15 mouse cellular contexts compared by ENCODE assay signal in the genomic region with DNA sequence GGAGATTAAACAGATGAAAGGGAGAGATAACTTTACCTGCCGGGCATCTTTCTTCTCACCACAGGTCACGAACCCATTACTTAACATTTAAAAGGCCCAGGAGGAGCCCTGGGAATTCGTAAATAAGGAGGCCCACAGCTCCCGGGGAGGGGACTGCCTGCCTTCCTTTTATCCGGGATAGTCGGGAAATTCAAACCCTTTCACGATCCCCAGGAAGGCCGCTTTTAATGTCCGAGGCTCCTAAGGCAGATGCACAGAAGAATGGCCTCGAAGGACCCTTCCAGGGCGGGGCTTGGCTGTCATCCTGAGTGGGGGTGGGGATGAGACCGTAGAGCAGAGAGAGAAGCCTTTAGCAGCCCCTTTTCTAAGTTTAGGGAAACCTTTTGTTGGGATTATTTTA. TPM values are rescaled to one million over a fixed set of nuclear protein-coding genes. Genes with fewer than 3 reads are reported as not detected.
DNase-seq lines count a peak whose midpoint lies in the region; ATAC-seq and TF ChIP-seq lines count a peak whose summit lies in the region.
"Had no signal": no experiment of that assay in that cellular context is flagged by ENCODE, and none has a peak within 500 bp of the region (broad histone marks: within the 10 kb centered on the region; RNA-seq: fewer than 3 reads in every experiment).

No protein-coding gene starts in this region.

- H3K36me3 ChIP-seq in forebrain, embryonic 10.5 days (replicated peaks) = no peaks in the 10 kb centered on the region
- H3K36me3 ChIP-seq in forebrain, embryonic 16.5 days (ENCODE audit: control insufficient read depth, insufficient read depth) = no peaks in the 10 kb centered on the region
- H3K36me3 ChIP-seq in kidney, embryonic 16.5 days (ENCODE audit: insufficient read depth, low read length) = no peaks in the 10 kb centered on the region
- H3K36me3 ChIP-seq in ES-Bruce4 (ENCODE audit: control insufficient read depth, insufficient read depth, low read length, poor library complexity, severe bottlenecking) = no peaks in the 10 kb centered on the region
- no peaks in the 10 kb centered on the region for H3K36me3 ChIP-seq in embryonic facial prominence, embryonic 13.5 days
- H3K36me3 ChIP-seq: heart, embryonic 15.5 days had no signal

- H3K4me1 ChIP-seq in forebrain, embryonic 10.5 days = peaks cover 89% of the 10 kb centered on the region
- peaks cover 42% of the 10 kb centered on the region for H3K4me1 ChIP-seq in forebrain, embryonic 16.5 days (replicated peaks; ENCODE audit: control insufficient read depth, insufficient read depth, low read length)
- peaks cover 62% of the 10 kb centered on the region for H3K4me1 ChIP-seq in kidney, embryonic 16.5 days (ENCODE audit: insufficient read depth, low read length)
- peaks cover 6% of the 10 kb centered on the region for H3K4me1 ChIP-seq in ES-Bruce4 (ENCODE audit: control insufficient read depth, insufficient read depth, low read length)
- H3K4me1 ChIP-seq in embryonic facial prominence, embryonic 13.5 days = peaks cover 83% of the 10 kb centered on the region
- H3K4me1 ChIP-seq: megakaryocyte, embryonic 14.5 days had no signal

- H3K9me3 ChIP-seq in forebrain, embryonic 10.5 days = no peaks in the 10 kb centered on the region
- no peaks in the 10 kb centered on the region for H3K9me3 ChIP-seq in forebrain, embryonic 16.5 days (ENCODE audit: control insufficient read depth, low read length)
- H3K9me3 ChIP-seq in kidney, embryonic 16.5 days (ENCODE audit: low read length) = no peaks in the 10 kb centered on the region
- H3K9me3 ChIP-seq in ES-Bruce4 (replicated peaks; ENCODE audit: control insufficient read depth, insufficient read depth, low read length, poor library complexity, severe bottlenecking) = peaks cover 10% of the 10 kb centered on the region
- no peaks in the 10 kb centered on the region for H3K9me3 ChIP-seq in embryonic facial prominence, embryonic 13.5 days
- H3K9me3 ChIP-seq: heart, embryonic 15.5 days had no signal

- peaks cover 39% of the 10 kb centered on the region for H3K27me3 ChIP-seq in forebrain, embryonic 10.5 days (ENCODE audit: poor library complexity, severe bottlenecking)
- no peaks in the 10 kb centered on the region for H3K27me3 ChIP-seq in forebrain, embryonic 16.5 days (replicated peaks; ENCODE audit: control insufficient read depth, insufficient read depth, low read length)
- H3K27me3 ChIP-seq in kidney, embryonic 16.5 days (ENCODE audit: insufficient read depth, low read length) = peaks cover 4% of the 10 kb centered on the region
- no peaks in the 10 kb centered on the region for H3K27me3 ChIP-seq in ES-Bruce4 (ENCODE audit: control insufficient read depth, insufficient read depth, low read length, poor library complexity, severe bottlenecking)
- H3K27me3 ChIP-seq in embryonic facial prominence, embryonic 13.5 days = no peaks in the 10 kb centered on the region; the same call in none of the 2 replicates
- H3K27me3 ChIP-seq: heart, embryonic 15.5 days had no signal

- peak; percentile 24 for DNase-seq in forebrain, embryonic 10.5 days (ENCODE audit: extremely low spot score, low spot score)
- DNase-seq in kidney, adult 11 months = no peak
- no peak for DNase-seq in layer of hippocampus, postnatal 36 days
- no peak for DNase-seq in gastrocnemius, adult 18-20 months (ENCODE audit: low spot score)
- DNase-seq: adrenal gland, postnatal 25 days; cerebellum, adult 18-20 months; kidney, adult 2 months; lung, adult 2 months; thymus, adult 18-20 months had no signal

- peak overlapping the region; percentile 24 for H3K4me3 ChIP-seq in forebrain, embryonic 10.5 days
- no peak overlapping the region for H3K4me3 ChIP-seq in forebrain, embryonic 16.5 days (replicated peaks; ENCODE audit: low read length)
- H3K4me3 ChIP-seq in kidney, embryonic 16.5 days (ENCODE audit: low read length) = no peak overlapping the region
- H3K4me3 ChIP-seq in ES-Bruce4 (ENCODE audit: low read depth, low read length) = no peak overlapping the region
- no peak overlapping the region for H3K4me3 ChIP-seq in embryonic facial prominence, embryonic 13.5 days
- H3K4me3 ChIP-seq: heart, embryonic 15.5 days; megakaryocyte, embryonic 14.5 days had no signal

- no peak overlapping the region for H3K9ac ChIP-seq in forebrain, embryonic 16.5 days (replicated peaks; ENCODE audit: low read depth, low read length)
- no peak overlapping the region for H3K9ac ChIP-seq in kidney, embryonic 16.5 days (replicated peaks; ENCODE audit: low read length)
- no peak overlapping the region for H3K9ac ChIP-seq in ES-Bruce4 (ENCODE audit: low read depth, poor library complexity, severe bottlenecking)
- 0 out of 2 replicates have a peak overlapping the region, but pooled peaks have one; percentile 44 for H3K9ac ChIP-seq in embryonic facial prominence, embryonic 13.5 days
- H3K9ac ChIP-seq: heart, embryonic 15.5 days had no signal

- ATAC-seq in forebrain, embryonic 16.5 days = no peak
- no peak for ATAC-seq in kidney, embryonic 16.5 days (ENCODE audit: low FRiP score, low TSS enrichment)
- ATAC-seq in embryonic facial prominence, embryonic 13.5 days (ENCODE audit: insufficient number of reproducible peaks, insufficient read depth, low FRiP score, low TSS enrichment, low read depth) = no peak

- TF ChIP-seq CTCF in ES-Bruce4 (IDR thresholded peaks at IDR 0.05; ENCODE audit: low read depth, low read length) = no peak

- peak overlapping the region; percentile 66 for H3K27ac ChIP-seq in forebrain, embryonic 10.5 days
- no peak overlapping the region for H3K27ac ChIP-seq in forebrain, embryonic 16.5 days (ENCODE audit: low read length)
- no peak overlapping the region for H3K27ac ChIP-seq in kidney, embryonic 16.5 days (ENCODE audit: low read length)
- no peak overlapping the region for H3K27ac ChIP-seq in ES-Bruce4 (ENCODE audit: insufficient read depth, low read length)
- no peak overlapping the region for H3K27ac ChIP-seq in embryonic facial prominence, embryonic 13.5 days
- H3K27ac ChIP-seq: heart, embryonic 15.5 days had no signal

- TF ChIP-seq POLR2A in ES-Bruce4 (IDR thresholded peaks at IDR 0.05; ENCODE audit: insufficient read depth, low read length) = no peak

- peak; percentile 86 for TF ChIP-seq EP300 in ES-Bruce4 (IDR thresholded peaks at IDR 0.05; ENCODE audit: insufficient read depth, low read depth, low read length)

- H3K4me2 ChIP-seq in forebrain, embryonic 16.5 days (ENCODE audit: low read length) = no peak overlapping the region
- 0 out of 2 replicates have a peak overlapping the region, but pooled peaks have one; percentile 16 for H3K4me2 ChIP-seq in kidney, embryonic 16.5 days (replicated peaks; ENCODE audit: low read depth, low read length)
- H3K4me2 ChIP-seq in embryonic facial prominence, embryonic 13.5 days = no peak overlapping the region
- H3K4me2 ChIP-seq: heart, embryonic 15.5 days had no signal

- under 1% methylated on average over 12 of the region's 12 CpGs for WGBS in forebrain, embryonic 10.5 days
- WGBS in forebrain, embryonic 16.5 days = 10% methylated on average over 12 of the region's 12 CpGs
- WGBS in kidney, embryonic 16.5 days = 13% methylated on average over 12 of the region's 12 CpGs
- 7% methylated on average over 12 of the region's 12 CpGs for WGBS in embryonic facial prominence, embryonic 13.5 days

RNA-seq across cellular contexts. Expression of a gene that starts 51.1 kb away (rescaled TPM):
- 17.1 and 18.1 TPM in 2 replicates for polyA plus RNA-seq in forebrain, embryonic 10.5 days (2016; fragmentation: Nextera tagmentation; extraction: Ambion mirVana)
- 3.0 and 3.6 TPM in 2 replicates for polyA plus RNA-seq in forebrain, embryonic 16.5 days (2015; fragmentation: Nextera tagmentation; extraction: Ambion mirVana)
- polyA plus RNA-seq in kidney, embryonic 16.5 days (2015; fragmentation: Nextera tagmentation; extraction: Ambion mirVana) = 9.9 and 10.4 TPM in 2 replicates
- polyA plus RNA-seq in ES-Bruce4 (2011; ENCODE audit: insufficient read depth, insufficient read length, low read depth, missing spikeins) = 23.6 and 25.0 TPM in 2 replicates
- polyA plus RNA-seq in embryonic facial prominence, embryonic 13.5 days (2015; fragmentation: Nextera tagmentation; extraction: Ambion mirVana) = 25.8 and 27.4 TPM in 2 replicates
- under 1 TPM; 0.65 to 0.91 TPM for total RNA-seq in layer of hippocampus, postnatal 36 days (2021)
- under 1 TPM; 0.40 to 0.41 TPM for total RNA-seq in gastrocnemius, adult 18-20 months (2021)
